Mouse (Mus musculus) T-helper 17 cell (primary cell): Measurements from ENCODE around the gene Foxr1.
"Not testable (repeated sequence)": the region's sequence is repeated elsewhere in the genome, so short reads cannot be mapped to it uniquely, and the experiment has no call there.

Source experiments
- in situ Hi-C, 2 experiments: fragments of 300-600 bp; cut with MboI, MseI; formaldehyde crosslinking; loops; 1 replicate in 1 of 2; 2 replicates in 1 of 2; pipeline ENCODE4 v1.15.1; 2025; ENCODE audit warnings: high pct_unique_total_duplicates in 2 of 2

The Foxr1 gene

DNA sequence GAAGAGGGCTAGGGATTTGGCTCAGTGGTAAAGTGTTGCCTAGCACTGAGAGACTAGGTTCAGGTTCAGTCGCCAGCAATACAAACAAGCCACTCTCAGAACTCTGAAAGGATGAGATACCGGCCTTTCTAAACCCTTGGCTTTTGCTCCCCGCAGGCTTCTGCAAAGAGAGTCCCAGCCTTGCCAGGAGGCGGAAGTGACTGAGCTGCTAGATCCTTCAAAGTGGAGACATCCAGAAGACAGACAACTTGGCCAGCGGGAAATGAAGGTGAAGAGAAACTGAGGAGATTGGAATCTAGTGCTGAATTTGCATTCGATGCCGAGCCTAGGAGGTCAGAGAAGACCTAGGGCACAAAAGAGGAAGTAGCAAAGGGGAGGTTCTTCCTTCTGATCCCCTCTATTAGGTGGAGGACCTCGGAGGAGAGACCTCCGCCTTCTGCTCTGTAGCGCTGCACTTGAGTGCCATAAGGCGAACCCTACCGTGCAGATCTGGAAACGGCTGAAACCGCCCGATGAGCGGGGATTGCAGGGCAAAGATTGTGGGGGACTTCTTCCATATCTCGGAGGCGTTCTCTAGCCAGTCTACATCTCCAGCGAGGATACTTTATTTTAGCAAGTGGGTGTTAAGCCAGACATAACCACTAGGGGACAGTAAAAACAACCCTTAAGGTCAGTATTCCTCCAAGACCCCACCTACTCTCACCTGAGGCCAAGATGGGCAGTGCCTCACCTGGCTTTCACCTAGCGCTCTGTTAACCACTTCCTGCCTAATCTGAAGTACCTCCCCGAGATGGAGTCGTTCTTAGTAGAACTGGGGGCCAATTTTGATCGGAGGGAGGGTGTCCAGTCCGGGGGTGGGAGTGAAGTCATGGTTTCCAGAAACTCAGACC, 36.6 kb upstream of the Foxr1 start:
- in situ Hi-C loops: no loop called here

DNA sequence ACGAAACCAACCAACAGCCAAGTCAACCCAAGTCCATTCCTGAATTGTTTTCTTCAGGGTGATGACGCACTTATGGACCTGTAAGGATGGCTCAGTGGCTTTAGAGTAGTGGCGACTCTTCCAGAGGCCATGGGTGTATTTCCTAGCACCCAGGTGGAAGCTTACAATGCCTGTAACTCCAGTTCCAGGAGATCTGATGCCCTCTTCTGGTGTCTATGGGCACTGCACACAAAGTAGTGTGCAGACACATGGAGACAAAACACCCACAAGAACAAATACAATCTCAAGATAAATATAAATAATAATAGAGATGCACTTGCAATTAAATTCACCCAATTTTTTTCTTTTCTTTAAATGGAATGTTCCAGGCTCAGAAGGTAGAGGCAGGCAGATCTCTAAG, 35.0 kb upstream of the Foxr1 start:
- in situ Hi-C loops: no loop called here

DNA sequence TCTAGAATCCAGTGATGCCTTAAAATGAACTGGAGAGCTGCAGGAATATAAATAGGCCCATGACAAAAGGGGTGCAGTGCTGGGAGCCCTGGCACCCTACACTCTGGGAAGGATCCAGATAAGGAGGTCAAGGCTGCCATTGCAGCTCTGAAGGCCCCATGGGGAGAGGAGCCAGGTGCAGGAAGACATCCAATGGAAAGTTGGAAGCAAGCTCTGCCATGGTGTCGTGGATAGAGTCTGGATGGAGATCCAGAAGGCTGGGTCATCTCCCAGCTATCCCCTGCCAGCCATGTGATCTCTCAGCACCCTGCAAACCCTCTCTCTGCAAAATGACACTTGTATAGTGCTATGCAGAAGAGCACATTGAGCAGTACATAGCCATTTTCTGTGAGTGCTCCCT, 33.4 kb upstream of the Foxr1 start:
- in situ Hi-C loops: no loop called here

DNA sequence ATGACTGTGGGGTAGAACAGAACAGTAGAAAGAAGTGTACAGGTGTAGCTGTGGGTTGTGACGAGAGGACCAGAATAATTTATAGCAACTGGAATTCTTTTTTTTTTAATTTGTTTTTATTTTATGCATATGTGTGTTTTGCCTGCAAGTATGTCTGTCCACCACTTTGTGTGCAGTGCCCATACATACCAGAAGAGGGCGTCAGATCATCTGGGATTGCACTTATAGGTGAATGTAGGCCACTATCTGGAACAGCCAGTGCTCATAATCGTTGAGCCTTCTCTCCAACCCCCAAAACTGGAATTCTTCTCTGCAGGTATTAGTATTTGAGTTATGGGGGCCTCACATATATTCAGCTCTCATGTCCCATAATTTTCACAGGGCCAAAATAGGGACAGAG, 32.2 kb upstream of the Foxr1 start:
- in situ Hi-C loops: no loop called here

DNA sequence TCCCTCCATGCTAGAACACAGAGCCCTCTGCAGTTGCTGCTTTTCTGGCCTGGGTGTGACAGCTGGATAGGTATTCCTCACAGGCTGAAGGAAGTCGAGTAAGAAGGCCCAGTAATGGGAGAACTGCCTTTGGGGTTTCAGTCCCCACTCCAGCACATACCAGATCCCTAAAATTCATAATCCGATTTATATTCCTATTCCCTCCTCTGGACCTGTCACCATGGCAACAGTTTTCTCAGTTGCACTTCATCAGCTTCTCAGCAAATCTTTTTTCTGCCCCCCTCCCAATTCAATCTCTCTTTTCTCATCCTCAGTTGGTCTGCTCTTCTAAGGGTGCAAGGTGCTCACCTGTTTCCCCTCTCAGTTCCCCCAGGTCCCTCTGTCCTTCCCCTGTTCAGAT, 27.9 kb upstream of the Foxr1 start:
- in situ Hi-C loops: no loop called here

DNA sequence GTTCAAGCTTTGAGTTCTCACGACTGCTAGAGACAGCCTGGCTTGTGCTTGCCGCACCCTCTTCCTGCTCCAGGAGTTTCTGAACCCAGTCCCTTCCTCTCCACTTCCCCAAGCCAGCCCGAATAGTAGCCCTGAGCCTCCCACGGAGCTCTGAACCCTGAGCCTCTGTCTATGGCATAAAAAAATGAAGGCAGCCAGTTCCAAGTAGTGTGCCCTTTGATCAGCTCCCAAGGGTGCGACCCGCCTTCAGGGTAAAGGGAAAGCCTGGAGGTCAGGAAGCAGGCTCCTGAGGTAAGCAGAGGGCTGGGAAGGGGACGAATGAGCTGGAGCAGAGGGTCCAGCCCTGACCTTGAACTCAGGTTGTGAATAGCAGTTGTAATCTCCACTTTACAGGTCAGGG, 27.3 kb upstream of the Foxr1 start:
- in situ Hi-C loops: no loop called here

DNA sequence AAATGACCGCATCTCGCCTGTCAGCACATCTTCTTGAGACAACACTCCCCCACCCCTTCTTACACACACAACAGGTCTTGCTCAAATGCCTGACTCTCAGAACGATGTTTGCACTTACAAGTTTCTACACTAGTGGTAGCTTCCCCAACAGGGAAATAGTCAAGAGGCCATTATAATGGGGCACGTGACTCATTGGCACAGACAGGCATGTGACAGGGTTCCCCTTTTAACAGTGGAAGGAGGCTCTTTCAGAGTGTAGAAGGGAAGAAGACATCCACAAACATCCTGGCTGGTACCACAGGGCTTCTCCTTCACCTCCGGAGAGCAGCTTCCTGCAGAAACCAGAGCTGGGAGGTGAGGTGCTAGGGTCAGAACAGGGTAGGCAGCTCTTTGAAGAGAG, 21.0 kb upstream of the Foxr1 start:
- in situ Hi-C loops: no loop called here

DNA sequence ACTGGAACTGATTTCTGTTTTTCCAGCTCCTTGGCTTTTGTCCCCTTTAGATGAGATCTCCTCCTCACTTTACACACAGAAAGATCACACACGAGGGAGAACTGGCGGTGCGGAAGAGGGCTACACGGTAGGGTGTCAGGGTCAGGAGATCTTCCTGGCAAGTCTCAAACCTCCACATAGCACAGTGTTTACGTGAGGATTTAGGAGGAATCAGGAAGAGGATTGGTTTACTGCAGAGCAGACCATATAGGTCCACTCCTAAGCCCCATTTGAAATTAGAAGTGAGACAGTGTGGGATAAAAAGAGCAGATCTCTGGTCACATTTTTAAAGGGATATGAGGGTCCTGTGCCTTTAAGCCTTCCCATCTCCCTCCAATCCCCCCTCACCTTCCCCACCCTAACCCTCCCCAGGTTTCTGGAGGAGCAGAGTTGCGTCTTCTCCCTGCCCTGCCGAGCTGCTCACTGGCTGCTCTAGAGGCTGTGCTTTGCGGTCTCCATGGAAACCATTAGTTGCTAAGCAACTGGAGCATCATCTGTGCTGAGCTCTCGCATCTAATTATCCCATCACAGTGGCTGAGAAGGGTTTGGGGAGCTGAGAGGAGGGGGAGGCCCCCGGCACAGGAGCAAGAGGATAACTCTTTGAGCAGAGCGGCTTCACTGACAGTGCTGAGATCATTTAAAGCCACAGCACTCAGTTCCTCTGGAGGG, 16.3 kb upstream of the Foxr1 start:
- in situ Hi-C loops: loop anchor here (5.0 to 10.0 kb wide), 2 partner anchors 45 to 228 kb away; no protein-coding TSS in a partner anchor

DNA sequence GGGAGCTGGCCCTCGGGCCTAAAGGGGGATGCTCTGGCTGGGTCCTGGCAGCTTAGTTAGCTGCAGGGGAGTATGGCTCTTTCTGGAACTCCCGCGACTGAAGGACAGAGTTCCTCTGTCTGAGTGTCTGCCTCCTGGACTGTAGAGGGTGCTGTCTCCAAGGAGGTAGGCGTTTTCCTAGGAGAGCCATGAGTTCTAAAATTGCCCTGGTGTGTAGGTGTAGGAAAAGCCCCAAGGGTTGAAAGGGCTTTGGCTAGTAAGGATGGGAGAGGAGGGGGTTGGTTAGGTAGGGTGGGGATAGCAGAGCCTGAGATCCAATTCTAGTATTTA, 13.9 kb upstream of the Foxr1 start, which contains the start of gene Upk2:
Upk2 (minus strand) TSS at position 86 of the 330 bp plus-strand sequence.
- in situ Hi-C loops: loop anchor here (5.0 to 10.0 kb wide), 2 partner anchors 47 to 230 kb away; no protein-coding TSS in a partner anchor

DNA sequence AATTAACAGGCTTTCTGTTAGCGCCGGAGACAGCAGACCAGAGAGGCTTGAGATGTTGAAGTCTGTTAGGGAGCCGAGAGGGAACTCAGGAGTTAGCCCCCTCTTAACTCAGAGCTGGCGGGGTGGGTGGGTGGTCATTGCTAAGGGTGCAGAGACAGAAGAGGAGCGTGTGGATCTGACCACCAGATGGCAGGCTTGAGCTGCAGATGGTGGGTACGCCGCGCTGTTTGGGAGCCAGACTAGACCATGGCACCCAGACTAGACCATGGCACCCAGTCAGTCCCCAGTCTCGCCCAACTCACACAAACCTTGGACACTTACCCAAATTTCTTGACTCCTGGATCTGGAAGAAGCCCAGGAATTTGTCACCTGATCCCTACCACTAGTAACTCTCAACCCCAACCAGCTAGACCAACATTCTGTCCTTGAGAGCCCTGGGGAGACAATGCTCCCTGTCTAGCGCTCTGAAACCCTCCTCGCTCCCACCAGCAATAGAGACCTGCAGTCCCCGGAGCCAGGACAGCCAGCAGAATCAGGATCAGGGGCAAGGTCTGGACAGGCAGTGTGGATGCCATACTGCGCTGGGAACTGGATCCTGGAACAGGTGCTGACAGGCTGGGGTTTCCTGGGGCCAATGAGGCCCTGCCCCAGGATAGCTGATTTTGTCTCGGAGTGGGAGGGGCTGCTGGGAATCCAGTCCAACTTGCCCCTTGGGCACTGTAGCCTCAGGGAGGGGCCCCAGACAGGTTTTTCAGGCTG, 13.4 kb upstream of the Foxr1 start:
- in situ Hi-C loops: loop anchor here in 1 of 2 experiments (5.0 to 10.0 kb wide), 2 partner anchors 48 to 230 kb away; no protein-coding TSS in a partner anchor

DNA sequence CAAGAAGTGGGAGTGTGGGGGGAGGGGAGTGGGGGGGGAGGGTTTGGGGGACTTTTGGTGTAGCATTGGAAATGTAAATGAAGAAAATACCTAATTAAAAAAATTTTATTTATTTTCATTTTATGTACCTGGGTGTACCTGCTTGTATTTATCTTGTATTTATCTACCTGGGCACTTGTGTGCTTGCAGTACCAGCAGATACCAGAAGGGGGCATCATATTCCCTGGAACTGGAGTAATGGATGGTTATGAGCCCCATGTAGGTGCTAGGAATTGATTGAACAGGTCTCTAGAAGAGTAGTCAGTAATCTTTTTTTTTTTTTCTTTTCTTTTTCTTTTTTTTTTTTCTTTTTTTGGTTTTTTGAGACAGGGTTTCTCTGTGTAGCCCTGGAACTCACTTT, 9.5 kb upstream of the Foxr1 start:
- in situ Hi-C loops: loop anchor here in 1 of 2 experiments (5.0 to 10.0 kb wide), 2 partner anchors 52 to 234 kb away; no protein-coding TSS in a partner anchor

DNA sequence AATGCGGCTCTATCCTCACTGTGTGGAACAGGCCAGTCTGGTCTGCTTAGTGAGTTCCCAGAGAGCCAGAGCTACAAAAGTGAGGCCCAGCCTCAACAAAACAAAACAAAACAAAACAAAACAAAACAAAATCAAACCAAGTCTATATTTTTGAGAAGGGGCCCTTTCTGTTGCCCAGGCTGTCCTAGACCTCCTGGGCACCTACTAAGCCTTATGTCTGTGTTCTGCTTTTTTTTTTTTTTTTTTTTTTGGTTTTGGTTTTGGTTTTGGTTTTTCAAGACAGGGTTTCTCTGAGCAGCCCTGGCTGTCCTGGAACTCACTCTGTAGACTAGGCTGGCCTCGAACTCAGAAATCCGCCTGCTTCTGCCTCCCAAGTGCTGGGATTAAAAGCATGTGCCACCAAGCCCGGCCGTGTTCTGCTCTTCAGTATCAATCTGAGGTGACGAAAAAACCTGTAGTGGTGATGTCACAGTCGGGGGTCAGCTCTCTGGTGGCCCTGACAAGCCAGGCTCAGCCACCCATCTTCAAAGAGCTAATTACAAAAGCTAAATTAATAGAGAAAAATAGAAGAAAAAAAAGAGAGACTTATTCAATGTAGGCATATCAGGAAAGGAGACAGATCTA, 3.6 kb upstream of the Foxr1 start:
- in situ Hi-C loops: not testable (repeated sequence)

DNA sequence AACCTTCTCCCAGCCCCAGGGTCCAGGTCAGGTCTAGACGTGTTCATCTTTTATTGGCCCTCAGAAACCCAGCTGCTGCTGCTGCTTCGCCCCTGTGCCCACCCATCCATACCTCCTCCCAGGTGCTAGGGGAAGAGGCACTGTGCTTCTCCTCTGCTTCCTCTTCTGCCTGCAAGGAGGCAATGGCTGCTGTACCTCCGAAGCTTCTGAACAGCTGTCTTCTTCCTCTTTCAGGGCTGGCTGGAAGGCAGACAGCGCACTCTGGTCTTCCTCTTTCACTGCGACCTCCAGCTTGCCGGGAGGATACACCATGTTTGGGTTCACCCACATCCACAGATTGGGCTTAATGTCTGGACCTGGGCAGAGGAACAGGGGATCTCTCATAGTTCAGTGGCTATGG, 5.2 kb downstream of the Foxr1 start:
- in situ Hi-C loops: no loop called here

DNA sequence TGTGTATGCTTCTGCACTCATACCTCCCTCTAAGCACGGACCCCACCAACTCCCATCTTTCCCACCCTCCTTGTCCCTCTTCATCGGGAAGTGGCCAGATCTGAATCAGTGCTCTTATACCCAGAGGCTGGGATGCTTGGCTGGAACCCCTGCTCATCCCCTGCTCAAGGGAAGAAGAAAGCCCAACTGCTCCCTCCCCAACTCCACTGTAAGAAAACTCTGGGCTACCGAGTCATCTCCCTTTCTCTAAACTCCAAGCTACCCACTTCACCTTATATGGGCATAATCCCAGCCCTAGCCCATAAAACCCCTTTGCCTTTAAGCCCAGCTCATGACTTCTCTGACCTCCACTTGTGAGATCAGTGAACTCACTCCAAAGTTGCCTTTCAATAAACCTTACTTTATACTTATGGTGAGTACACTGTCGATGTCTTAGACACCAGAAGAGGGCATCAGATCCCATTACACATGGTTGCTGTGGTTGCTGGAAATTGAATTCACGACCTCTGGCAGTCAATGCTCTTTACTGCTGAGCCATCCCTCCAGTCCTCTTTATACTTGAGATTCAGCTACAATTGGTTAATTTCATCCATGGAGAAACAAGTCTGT, 8.3 kb downstream of the Foxr1 start:
- in situ Hi-C loops: no loop called here

DNA sequence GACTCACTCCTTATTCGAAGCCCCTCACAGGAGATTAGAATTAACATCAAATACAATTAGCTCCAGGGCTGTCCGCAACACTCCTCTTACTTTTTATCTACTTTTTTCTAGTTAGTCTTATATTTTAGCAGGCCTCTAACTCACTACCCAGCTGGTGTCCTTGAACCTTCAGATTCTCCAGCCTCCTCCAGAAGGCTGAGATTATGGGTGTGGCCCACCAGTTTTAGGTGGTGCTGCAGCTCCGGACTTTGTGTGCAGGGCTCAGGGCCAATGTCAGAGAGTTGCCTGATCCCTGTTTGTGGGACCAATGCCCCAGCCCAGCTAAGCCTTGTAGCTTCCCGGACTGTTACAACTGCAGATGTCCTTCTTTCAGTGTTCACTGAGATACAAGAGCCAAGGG, 17.4 kb downstream of the Foxr1 start:
- in situ Hi-C loops: loop anchor here in 1 of 2 experiments (25.0 kb wide), 1 partner anchor 1161 kb away; no protein-coding TSS in a partner anchor

DNA sequence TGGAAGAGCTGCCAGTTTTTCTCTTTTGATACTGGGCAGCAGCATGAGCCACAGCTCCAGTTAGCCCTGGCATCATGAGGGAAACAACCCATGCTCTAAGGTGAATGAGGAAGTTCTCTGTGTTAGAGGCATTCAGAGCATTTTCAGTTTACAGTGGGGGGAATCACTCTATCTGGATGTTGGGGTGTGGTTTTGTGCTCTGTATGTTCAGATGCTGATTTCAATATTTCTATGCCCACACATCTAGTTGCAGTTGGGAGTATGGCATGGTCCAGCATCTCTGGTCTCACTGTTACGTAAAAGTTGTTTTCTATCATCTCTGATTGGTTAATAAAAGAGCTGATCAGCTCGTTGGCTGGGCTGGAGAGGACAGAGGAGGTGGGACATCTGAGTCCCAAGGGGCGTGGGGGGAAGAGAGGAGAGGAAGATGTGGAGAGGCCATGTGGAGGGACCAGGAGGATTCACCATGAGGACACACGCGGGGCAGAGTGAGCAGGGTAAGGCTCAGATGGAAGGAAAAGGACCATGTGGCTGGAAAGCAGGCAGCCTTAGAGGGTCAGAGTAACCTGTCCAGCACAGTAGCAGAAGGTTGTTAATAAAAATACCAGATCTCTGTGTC, 20.5 kb downstream of the Foxr1 start:
- in situ Hi-C loops: loop anchor here in 1 of 2 experiments (25.0 kb wide), 1 partner anchor 1158 kb away; no protein-coding TSS in a partner anchor

DNA sequence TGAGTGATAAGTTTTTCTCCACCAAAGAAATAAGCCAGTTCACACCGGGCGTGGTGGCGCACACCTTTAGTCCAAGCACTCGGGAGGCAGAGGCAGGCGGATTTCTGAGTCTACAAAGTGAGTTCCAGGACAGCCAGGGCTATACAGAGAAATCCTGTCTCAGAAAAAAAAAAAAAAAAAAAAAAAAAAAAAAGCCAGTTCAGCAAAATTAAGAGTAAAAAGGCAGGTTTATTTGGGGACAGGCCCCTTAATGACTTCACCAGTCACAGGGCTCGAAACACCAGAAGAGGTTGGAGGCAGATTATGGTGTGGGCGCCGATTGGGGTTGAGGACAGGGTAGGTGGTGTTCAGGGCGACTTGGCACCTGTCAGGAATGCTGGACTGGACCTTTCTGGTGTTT, 21.2 kb downstream of the Foxr1 start:
- in situ Hi-C loops: loop anchor here in 1 of 2 experiments (25.0 kb wide), 1 partner anchor 1157 kb away; no protein-coding TSS in a partner anchor

DNA sequence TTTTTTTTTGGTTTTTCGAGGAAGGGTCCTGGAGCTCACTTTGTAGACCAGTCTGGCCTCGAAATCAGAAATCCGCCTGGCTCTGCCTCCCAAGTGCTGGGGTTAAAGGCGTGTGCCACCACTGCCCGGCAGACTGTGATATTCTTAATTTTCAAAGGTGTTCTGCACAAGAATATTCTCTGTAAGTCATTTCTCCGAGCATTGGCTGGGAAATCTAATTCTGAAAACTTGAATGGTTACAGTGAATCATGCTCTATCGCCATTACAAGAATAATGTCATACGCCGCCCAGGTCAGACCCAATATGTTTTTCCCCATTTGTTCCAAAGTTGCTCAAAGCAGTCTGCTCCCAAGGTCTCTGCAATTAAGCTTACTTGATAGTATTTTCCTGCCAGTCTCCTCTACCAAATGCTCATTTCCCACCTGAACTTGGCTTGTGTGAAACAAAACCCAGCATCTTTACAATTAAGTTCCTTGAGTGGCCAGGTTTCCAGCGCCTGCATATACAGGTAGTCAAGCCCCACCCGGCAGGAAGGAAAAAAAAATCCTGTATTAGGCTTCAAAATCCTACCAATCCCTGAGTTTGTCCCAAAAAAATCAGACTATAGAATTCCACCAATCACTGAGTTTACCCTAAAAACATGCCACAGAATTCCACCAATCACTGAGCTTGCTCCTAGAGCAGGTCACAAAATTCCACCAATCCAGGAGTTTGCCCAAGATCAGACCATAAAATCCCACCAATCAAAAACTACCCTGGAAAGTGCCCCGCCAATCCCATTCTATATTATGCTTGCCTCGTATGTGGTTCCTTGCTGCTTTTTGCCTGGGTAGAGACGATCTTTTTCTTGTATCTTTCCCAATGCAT, 22.2 kb downstream of the Foxr1 start, which contains the start of gene Ccdc84:
Ccdc84 (minus strand) TSS at position 51 of the 867 bp plus-strand sequence.
- in situ Hi-C loops: loop anchor here in 1 of 2 experiments (25.0 kb wide), 1 partner anchor 1156 kb away; no protein-coding TSS in a partner anchor

DNA sequence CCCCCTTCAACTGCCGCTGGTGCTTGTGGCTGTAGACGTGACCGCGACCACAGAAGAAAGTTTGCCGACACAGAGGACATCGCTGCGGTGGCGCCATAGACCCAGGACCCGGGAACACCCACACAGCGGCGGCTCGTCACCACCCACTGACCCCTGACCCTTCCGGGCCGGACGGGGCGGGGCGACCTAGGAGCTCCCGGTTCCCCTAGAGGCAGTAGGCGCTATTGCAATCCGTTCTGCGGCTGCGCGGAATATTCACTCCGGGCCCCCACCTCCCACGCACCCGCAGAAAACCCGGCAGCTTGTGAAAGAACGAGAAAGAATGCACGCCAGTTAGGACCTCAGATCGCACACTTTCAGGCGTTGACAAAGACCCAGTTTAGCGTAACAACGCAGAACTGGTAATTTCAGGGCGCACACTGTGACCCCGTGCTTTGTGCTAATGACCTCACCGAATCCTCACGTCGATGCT, 23.0 kb downstream of the Foxr1 start:
- in situ Hi-C loops: loop anchor here in 1 of 2 experiments (25.0 kb wide), 1 partner anchor 1156 kb away; no protein-coding TSS in a partner anchor
